Comparison of ENCODE assay signal across 16 mouse cellular contexts in the genomic region with DNA sequence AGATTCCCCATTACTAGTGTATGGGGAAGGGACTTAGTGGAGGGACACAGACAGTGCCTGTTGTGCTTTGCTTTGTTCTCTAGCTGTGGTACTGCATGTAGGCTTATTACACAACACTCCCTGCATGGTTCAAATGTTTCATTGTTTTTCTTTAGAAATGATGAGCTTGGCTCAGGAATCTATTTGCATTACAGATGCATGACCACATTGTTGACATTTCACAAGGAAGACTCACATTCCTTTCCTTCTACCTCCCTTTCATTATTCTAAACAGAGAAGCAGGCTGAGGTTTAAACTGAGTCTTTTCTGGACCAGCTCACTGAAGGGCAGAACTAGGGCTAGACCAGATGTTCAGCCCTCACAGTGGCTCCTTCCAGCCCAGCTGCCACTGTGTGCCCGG.
DNase-seq lines count a peak whose midpoint lies in the region; ATAC-seq and TF ChIP-seq lines count a peak whose summit lies in the region.
"Had no signal": no experiment of that assay in that cellular context is flagged by ENCODE, and none has a peak within 500 bp of the region (broad histone marks: within the 10 kb centered on the region; RNA-seq: fewer than 3 reads in every experiment).

No protein-coding gene starts in this region.

- intact Hi-C loops in left cerebral cortex, adult 2 months (cut with DNase I), result loop anchor here (10.0 kb wide), 1 partner anchor 188 kb away; a partner anchor contains a TSS
- intact Hi-C loops in left cerebral cortex, postnatal 14 days (cut with DNase I), result no loop called here

- no peak overlapping the region for H3K4me2 ChIP-seq in forebrain, postnatal 0 days (ENCODE audit: low read depth)
- H3K4me2 ChIP-seq: heart, embryonic 11.5 days; kidney, embryonic 15.5 days; stomach, embryonic 15.5 days had no signal

- H3K27me3 ChIP-seq in forebrain, postnatal 0 days (ENCODE audit: insufficient read depth, low read length), result no peaks in the 10 kb centered on the region
- H3K27me3 ChIP-seq in forebrain, embryonic 10.5 days (ENCODE audit: poor library complexity, severe bottlenecking), result no peaks in the 10 kb centered on the region
- H3K27me3 ChIP-seq: kidney, embryonic 15.5 days; stomach, embryonic 15.5 days had no signal

- DNase-seq in forebrain, postnatal 0 days, result no peak
- no peak for DNase-seq in forebrain, embryonic 10.5 days (ENCODE audit: extremely low spot score, low spot score)
- DNase-seq in left cerebral cortex, adult 2 months (ENCODE audit: extremely low spot score in 1 of 2, low spot score in 2 of 2), result no peak
- no peak for DNase-seq in left cerebral cortex, postnatal 14 days (ENCODE audit: low spot score in 2 of 2)
- peak; percentile 51 for DNase-seq in 3T3-L1 (ENCODE audit: low read depth, low spot score)
- peak; percentile 69 for DNase-seq in brain, adult 2 months (ENCODE audit: low read depth, low spot score)
- DNase-seq in B cell, adult 2 months, result no peak
- no peak for DNase-seq in spleen, postnatal 14 days (ENCODE audit: low spot score in 2 of 2)
- DNase-seq: adrenal gland, postnatal 36 days; cerebellum, postnatal 10 days had no signal

- no peak for TF ChIP-seq CTCF in forebrain, postnatal 0 days (IDR thresholded peaks at IDR 0.05; ENCODE audit: low read depth)
- TF ChIP-seq CTCF in left cerebral cortex, adult 2 months (IDR thresholded peaks at IDR 0.05), result no peak

- H3K9me3 ChIP-seq in forebrain, postnatal 0 days (ENCODE audit: low read length), result no peaks in the 10 kb centered on the region
- H3K9me3 ChIP-seq in forebrain, embryonic 10.5 days, result no peaks in the 10 kb centered on the region
- H3K9me3 ChIP-seq: kidney, embryonic 15.5 days; midbrain, embryonic 10.5 days; stomach, embryonic 15.5 days had no signal

- no peak overlapping the region for H3K27ac ChIP-seq in forebrain, postnatal 0 days (ENCODE audit: low read depth, low read length)
- no peak overlapping the region for H3K27ac ChIP-seq in forebrain, embryonic 10.5 days
- H3K27ac ChIP-seq in left cerebral cortex, adult 2 months, result peak overlapping the region; percentile 0; the same call in 1 of the 2 replicates
- H3K27ac ChIP-seq: kidney, embryonic 15.5 days; midbrain, embryonic 10.5 days; stomach, embryonic 15.5 days had no signal

- no peaks in the 10 kb centered on the region for H3K4me1 ChIP-seq in forebrain, postnatal 0 days (ENCODE audit: insufficient read depth)
- peaks cover 5% of the 10 kb centered on the region; the same call in 1 of the 2 replicates for H3K4me1 ChIP-seq in forebrain, embryonic 10.5 days
- H3K4me1 ChIP-seq: kidney, embryonic 15.5 days; stomach, embryonic 15.5 days had no signal

- H3K36me3 ChIP-seq in forebrain, postnatal 0 days (ENCODE audit: insufficient read depth), result no peaks in the 10 kb centered on the region
- H3K36me3 ChIP-seq in forebrain, embryonic 10.5 days (replicated peaks), result no peaks in the 10 kb centered on the region
- H3K36me3 ChIP-seq: G1E; kidney, embryonic 15.5 days; midbrain, embryonic 10.5 days; stomach, embryonic 15.5 days had no signal

- no peak overlapping the region for H3K4me3 ChIP-seq in forebrain, postnatal 0 days (ENCODE audit: low read depth, low read length)
- H3K4me3 ChIP-seq in forebrain, embryonic 10.5 days, result no peak overlapping the region
- no peak overlapping the region for H3K4me3 ChIP-seq in left cerebral cortex, adult 2 months
- H3K4me3 ChIP-seq: kidney, embryonic 15.5 days; midbrain, embryonic 10.5 days; stomach, embryonic 15.5 days had no signal

- 44% methylated on average over 1 of the region's 1 CpGs for WGBS in forebrain, postnatal 0 days
- 71% methylated on average over 1 of the region's 1 CpGs for WGBS in forebrain, embryonic 10.5 days

- no peak overlapping the region for H3K9ac ChIP-seq in forebrain, postnatal 0 days
- H3K9ac ChIP-seq: kidney, embryonic 15.5 days; stomach, embryonic 15.5 days had no signal

- ATAC-seq in forebrain, postnatal 0 days, result 0 out of 2 replicates have a peak, but pooled peaks have one; percentile 37
- ATAC-seq: activated CD4-positive, CD25-positive, alpha-beta regulatory T cell, adult 4 months had no signal

Comparison
In these comparisons a context has a peak if more than half of its experiments do, and no peak if none do; other contexts are left out.
1. DNase-seq: peak in 3T3-L1 (single experiment) and brain, adult 2 months (single experiment); none in forebrain, postnatal 0 days (single experiment), forebrain, embryonic 10.5 days (single experiment), left cerebral cortex, adult 2 months (0 of 2), left cerebral cortex, postnatal 14 days (0 of 2), B cell, adult 2 months (0 of 2) and spleen, postnatal 14 days (0 of 2).